Mouse (Mus musculus) myocyte (in vitro differentiated cells): ENCODE results near the gene Fer1l5. TPM values are rescaled to one million over a fixed set of nuclear protein-coding genes. Genes with fewer than 3 reads are reported as not detected.
A peak's percentile ranks its signal among the peaks of the same experiment; 100 is the strongest.

Experiments
- H3K27me3 ChIP-seq: one replicate; pipeline ENCODE4 v1.6.1; 2011; ENCODE audit not compliant: control insufficient read depth, insufficient read depth, insufficient read length
- H3K36me3 ChIP-seq: one replicate; pipeline ENCODE4 v1.6.1; 2011; ENCODE audit not compliant: control insufficient read depth, insufficient read depth
- H3K4me2 ChIP-seq: one replicate; pipeline ENCODE4 v1.6.1; 2011; ENCODE audit warnings: low read depth, control low read depth
- H3K4me3 ChIP-seq: one replicate; pipeline ENCODE4 v1.5.1; 2011; ENCODE audit warnings: mild to moderate bottlenecking, control low read depth, moderate library complexity
- H3K79me2 ChIP-seq: one replicate; pipeline ENCODE4 v1.6.1; 2011; ENCODE audit not compliant: control insufficient read depth, insufficient read depth
- H3ac ChIP-seq: one replicate; pipeline ENCODE4 v1.6.1; 2011; ENCODE audit not compliant: control insufficient read depth, insufficient read length
- CEBPB ChIP-seq: IDR thresholded peaks from 2 replicates; pipeline ENCODE4 v1.6.1; 2011; ENCODE audit warnings: mild to moderate bottlenecking, moderate library complexity; ENCODE audit not compliant: poor library complexity, insufficient read depth, severe bottlenecking
- E2F4 ChIP-seq: IDR thresholded peaks from one replicate; pipeline ENCODE4 v1.6.1; 2011; ENCODE audit warnings: mild to moderate bottlenecking, control low read depth, moderate library complexity; ENCODE audit not compliant: insufficient read depth
- MAX ChIP-seq: IDR thresholded peaks from one replicate; pipeline ENCODE4 v1.6.1; 2011; ENCODE audit warnings: low read depth, mild to moderate bottlenecking, control low read depth
- MYOD1 ChIP-seq, 3 experiments: IDR thresholded peaks; one replicate each; pipeline ENCODE4 v1.6.1; 2011; ENCODE audit warnings: control low read depth in 2 of 3, low read depth in 2 of 3, mild to moderate bottlenecking in 2 of 3, moderate library complexity in 1 of 3; ENCODE audit not compliant: insufficient read length in 2 of 3, control insufficient read depth in 1 of 3
- MYOG ChIP-seq, 3 experiments: IDR thresholded peaks; one replicate each; pipeline ENCODE4 v1.6.1; 2011; ENCODE audit warnings: control low read depth in 2 of 3, low read depth in 2 of 3, mild to moderate bottlenecking in 2 of 3; ENCODE audit not compliant: insufficient read length in 2 of 3, control insufficient read depth in 1 of 3, insufficient read depth in 1 of 3
- POLR2A ChIP-seq: IDR thresholded peaks from one replicate; pipeline ENCODE4 v1.6.1; 2011; ENCODE audit warnings: low read depth, mild to moderate bottlenecking, control low read depth, moderate library complexity; ENCODE audit not compliant: insufficient read length
- POLR2AphosphoS2 ChIP-seq: IDR thresholded peaks from one replicate; pipeline ENCODE4 v1.6.1; 2011; ENCODE audit warnings: low read depth, control low read depth; ENCODE audit not compliant: insufficient read length
- REST ChIP-seq: IDR thresholded peaks from one replicate; pipeline ENCODE4 v1.6.1; 2011; ENCODE audit warnings: mild to moderate bottlenecking, control low read depth, moderate library complexity; ENCODE audit not compliant: insufficient read depth, insufficient read length
- SRF ChIP-seq: IDR thresholded peaks from one replicate; pipeline ENCODE4 v1.6.1; 2011; ENCODE audit warnings: low read depth; ENCODE audit not compliant: control insufficient read depth, insufficient read length
- TCF12 ChIP-seq: IDR thresholded peaks from one replicate; pipeline ENCODE4 v1.6.1; 2011; ENCODE audit warnings: mild to moderate bottlenecking, control low read depth; ENCODE audit not compliant: poor library complexity, insufficient read depth, severe bottlenecking
- TCF3 ChIP-seq: IDR thresholded peaks from one replicate; pipeline ENCODE4 v1.6.1; 2011; ENCODE audit warnings: low read depth, control low read depth; ENCODE audit not compliant: insufficient read length
- USF1 ChIP-seq: IDR thresholded peaks from one replicate; pipeline ENCODE4 v1.6.1; 2011; ENCODE audit warnings: low read depth, mild to moderate bottlenecking, control low read depth, moderate library complexity
- polyA plus RNA-seq: library from polyadenylated mRNA; unstranded; fragments of >200 nt; fragmentation: generic; extraction: Trizol; gene quantifications from one replicate; pipeline ENCODE4 v1.2.1, GENCODE M21; 2012; ENCODE audit warnings: missing spikeins

Gene Fer1l5
- polyA plus RNA-seq, 1 experiment: 0.59 TPM

DNA sequence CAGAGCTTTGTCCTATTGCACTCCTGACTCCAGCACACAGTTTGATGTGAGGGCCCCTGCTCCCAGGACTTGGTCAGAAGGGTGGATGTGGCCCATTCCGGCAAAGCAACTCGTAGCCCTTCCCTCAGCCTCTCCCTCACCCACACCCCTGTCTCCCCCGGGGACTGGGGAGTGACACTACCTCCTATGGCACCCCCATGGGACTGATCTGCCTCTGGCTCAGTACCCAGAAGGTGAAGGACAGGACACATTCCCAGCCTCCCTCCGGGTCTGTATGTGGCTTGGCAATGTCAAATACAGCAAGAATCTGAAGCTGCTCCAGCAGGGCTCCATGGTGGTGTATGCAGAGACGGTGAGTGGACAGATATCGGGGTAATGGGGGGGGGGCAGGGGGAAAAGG is 32.4 kb downstream of the Fer1l5 start:
- no peaks in the 10 kb centered on the region for H3K36me3 ChIP-seq
- no peak overlapping the region for H3ac ChIP-seq
- no peak overlapping the region for H3K4me2 ChIP-seq
- peaks cover 4% of the 10 kb centered on the region for H3K27me3 ChIP-seq
- no peak overlapping the region for H3K4me3 ChIP-seq
- no peaks in the 10 kb centered on the region for H3K79me2 ChIP-seq
- TF ChIP-seq TCF3: no peak
- no peak for TF ChIP-seq TCF12
- TF ChIP-seq E2F4: no peak

DNA sequence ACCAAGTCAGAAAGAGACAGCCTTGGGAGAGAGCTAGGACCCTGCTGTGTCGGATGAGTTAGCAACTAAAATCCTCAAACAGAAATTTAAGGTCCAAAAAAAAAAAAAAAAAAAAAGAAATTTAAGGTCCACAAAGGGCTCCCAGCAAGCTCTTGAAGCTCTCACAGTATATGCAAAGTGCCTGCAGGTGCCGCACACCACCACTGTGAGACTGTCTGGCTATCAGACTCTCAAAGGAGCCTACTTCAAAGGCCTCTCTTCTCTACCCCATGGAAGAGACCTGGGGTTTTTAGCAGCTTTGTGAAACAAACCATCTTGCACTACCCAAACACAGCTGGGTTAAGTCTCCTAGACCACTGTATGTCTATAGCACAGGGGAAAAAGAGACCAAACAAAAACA is 57.4 kb downstream of the Fer1l5 start:
- Histone ChIP-seq H3K4me2 (no peak overlapping the region), H3K79me2 (no peaks in the 10 kb centered on the region), H3K36me3 (peaks cover 40% of the 10 kb centered on the region), H3K27me3 (no peaks in the 10 kb centered on the region), H3ac (no peak overlapping the region), H3K4me3 (no peak overlapping the region)
- TF ChIP-seq SRF: no peak
- TF ChIP-seq MYOG (IDR thresholded peaks at IDR 0.05; ENCODE audit: control insufficient read depth in 1 of 3, insufficient read depth in 1 of 3, insufficient read length in 2 of 3, low read depth in 2 of 3): no peak
- no peak for TF ChIP-seq MAX
- TF ChIP-seq USF1: no peak
- TF ChIP-seq CEBPB: no peak

DNA sequence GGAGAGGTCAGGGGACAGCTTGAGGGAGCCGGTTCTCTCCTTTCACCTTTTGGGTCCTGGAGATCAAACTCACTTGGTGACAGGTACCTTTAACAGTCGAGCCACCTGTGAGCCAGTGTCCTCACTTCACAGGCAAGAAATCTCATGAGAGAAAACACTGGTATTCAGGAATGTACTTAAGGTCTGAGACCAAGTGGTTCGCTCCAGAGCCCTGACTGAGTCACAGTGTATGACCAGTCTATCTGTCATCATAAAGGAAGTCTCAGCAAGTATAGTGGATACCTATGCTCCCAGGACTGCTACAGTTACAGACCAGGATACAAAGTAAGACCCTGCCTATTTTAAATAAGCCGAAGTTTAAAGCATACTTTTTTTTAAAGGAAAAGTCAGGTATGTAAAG is 60.9 kb downstream of the Fer1l5 start:
- TF ChIP-seq USF1 (no peak), MAX (no peak), REST (no peak), MYOD1 (IDR thresholded peaks at IDR 0.05; ENCODE audit: control insufficient read depth in 1 of 3, insufficient read length in 2 of 3, low read depth in 2 of 3) (no peak), CEBPB (no peak), POLR2A (no peak), MYOG (IDR thresholded peaks at IDR 0.05; ENCODE audit: control insufficient read depth in 1 of 3, insufficient read depth in 1 of 3, insufficient read length in 2 of 3, low read depth in 2 of 3) (no peak), POLR2AphosphoS2 (no peak)
- peaks cover 22% of the 10 kb centered on the region for H3K36me3 ChIP-seq
- H3K79me2 ChIP-seq: no peaks in the 10 kb centered on the region
- no peak overlapping the region for H3ac ChIP-seq
- H3K4me2 ChIP-seq: no peak overlapping the region
- no peak overlapping the region for H3K4me3 ChIP-seq
- no peaks in the 10 kb centered on the region for H3K27me3 ChIP-seq

DNA sequence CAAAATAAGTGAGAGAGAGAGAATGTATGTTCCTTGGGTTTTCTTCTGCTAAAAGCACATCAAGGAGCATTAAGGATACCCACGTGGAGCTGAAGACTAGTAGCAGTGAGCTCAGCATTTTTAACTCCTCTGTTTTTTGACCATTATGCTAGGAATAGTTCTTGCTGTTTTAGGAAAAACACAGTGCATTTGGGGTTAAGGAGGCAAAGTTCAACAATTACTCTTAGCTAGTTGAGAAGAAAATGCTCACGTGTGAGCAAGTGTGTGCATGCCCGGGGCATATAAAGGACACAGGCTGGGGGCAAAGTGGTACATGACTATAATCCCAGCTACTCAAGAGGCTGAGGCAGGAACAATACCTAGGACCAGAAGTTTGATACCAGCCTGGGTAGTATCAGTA is 61.5 kb downstream of the Fer1l5 start:
- H3K36me3 ChIP-seq: peaks cover 27% of the 10 kb centered on the region
- H3K4me3 ChIP-seq: no peak overlapping the region
- no peak overlapping the region for H3ac ChIP-seq
- H3K4me2 ChIP-seq: no peak overlapping the region
- H3K79me2 ChIP-seq: no peaks in the 10 kb centered on the region
- H3K27me3 ChIP-seq: no peaks in the 10 kb centered on the region
- TF ChIP-seq SRF (no peak), CEBPB (no peak), TCF12 (no peak), REST (no peak), POLR2AphosphoS2 (no peak), MYOD1 (IDR thresholded peaks at IDR 0.05; ENCODE audit: control insufficient read depth in 1 of 3, insufficient read length in 2 of 3, low read depth in 2 of 3) (no peak), POLR2A (no peak), TCF3 (no peak), MAX (no peak), E2F4 (no peak), MYOG (IDR thresholded peaks at IDR 0.05; ENCODE audit: control insufficient read depth in 1 of 3, insufficient read depth in 1 of 3, insufficient read length in 2 of 3, low read depth in 2 of 3) (no peak), USF1 (no peak)

DNA sequence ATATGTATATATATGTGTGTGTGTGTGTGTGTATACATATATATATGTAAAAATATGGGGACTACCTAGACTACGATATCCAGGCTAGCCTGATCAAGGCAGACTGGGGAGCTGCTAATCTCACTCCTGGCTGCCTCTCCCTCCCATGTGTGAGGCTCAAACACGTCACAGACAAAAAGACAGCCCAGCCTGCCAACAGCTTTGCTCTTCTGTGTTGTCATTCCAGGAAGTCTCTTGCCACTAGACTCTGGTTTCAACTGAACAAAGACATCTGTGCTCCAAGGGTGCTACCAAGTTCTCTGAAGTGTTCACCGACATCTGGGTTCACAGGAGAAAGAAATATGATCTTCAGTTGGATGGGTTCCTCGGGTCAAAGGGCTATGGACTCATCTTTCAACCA is 63.0 kb downstream of the Fer1l5 start:
- no peak overlapping the region for H3ac ChIP-seq
- TF ChIP-seq MYOD1 (IDR thresholded peaks at IDR 0.05; ENCODE audit: control insufficient read depth in 1 of 3, insufficient read length in 2 of 3, low read depth in 2 of 3) (no peak), E2F4 (no peak), USF1 (no peak), MAX (no peak), MYOG (IDR thresholded peaks at IDR 0.05; ENCODE audit: control insufficient read depth in 1 of 3, insufficient read depth in 1 of 3, insufficient read length in 2 of 3, low read depth in 2 of 3) (peak in 1 of 3 experiments; percentile 9), SRF (no peak), TCF12 (no peak), REST (no peak), TCF3 (no peak)
- H3K36me3 ChIP-seq: peaks cover 36% of the 10 kb centered on the region
- H3K79me2 ChIP-seq: no peaks in the 10 kb centered on the region
- peak overlapping the region; percentile 16 for H3K4me2 ChIP-seq
- H3K27me3 ChIP-seq: no peaks in the 10 kb centered on the region
- H3K4me3 ChIP-seq: no peak overlapping the region
